17 mouse cellular contexts compared by ENCODE assay signal in the genomic region with DNA sequence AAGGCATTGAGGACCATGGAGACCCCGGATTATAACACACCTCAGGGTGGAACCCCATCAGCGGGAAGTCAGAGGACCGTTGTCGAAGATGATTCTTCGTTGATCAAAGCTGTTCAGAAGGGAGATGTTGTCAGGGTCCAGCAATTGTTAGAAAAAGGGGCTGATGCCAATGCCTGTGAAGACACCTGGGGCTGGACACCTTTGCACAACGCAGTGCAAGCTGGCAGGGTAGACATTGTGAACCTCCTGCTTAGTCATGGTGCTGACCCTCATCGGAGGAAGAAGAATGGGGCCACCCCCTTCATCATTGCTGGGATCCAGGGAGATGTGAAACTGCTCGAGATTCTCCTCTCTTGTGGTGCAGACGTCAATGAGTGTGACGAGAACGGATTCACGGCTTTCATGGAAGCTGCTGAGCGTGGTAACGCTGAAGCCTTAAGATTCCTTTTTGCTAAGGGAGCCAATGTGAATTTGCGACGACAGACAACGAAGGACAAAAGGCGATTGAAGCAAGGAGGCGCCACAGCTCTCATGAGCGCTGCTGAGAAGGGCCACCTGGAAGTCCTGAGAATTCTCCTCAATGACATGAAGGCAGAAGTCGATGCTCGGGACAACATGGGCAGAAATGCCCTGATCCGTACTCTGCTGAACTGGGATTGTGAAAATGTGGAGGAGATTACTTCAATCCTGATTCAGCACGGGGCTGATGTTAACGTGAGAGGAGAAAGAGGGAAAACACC. TPM values are rescaled to one million over a fixed set of nuclear protein-coding genes. Genes with fewer than 3 reads are reported as not detected.
A peak's percentile ranks its signal among the peaks of the same experiment; 100 is the strongest.
DNase-seq lines count a peak whose midpoint lies in the region; ATAC-seq and TF ChIP-seq lines count a peak whose summit lies in the region.
"Had no signal": no experiment of that assay in that cellular context is flagged by ENCODE, and none has a peak within 500 bp of the region (broad histone marks: within the 10 kb centered on the region; RNA-seq: fewer than 3 reads in every experiment).

No protein-coding gene starts in this region.

- no peak for TF ChIP-seq EP300 in liver, postnatal 0 days (IDR thresholded peaks at IDR 0.05; ENCODE audit: low read depth)
- no peak; the same call in 1 of the 2 replicates for TF ChIP-seq EP300 in lung, postnatal 0 days (IDR thresholded peaks at IDR 0.05)
- TF ChIP-seq EP300 in stomach, postnatal 0 days (optimal IDR thresholded peaks at IDR 0.05), result no peak

- H3K9me3 ChIP-seq in heart, embryonic 11.5 days (replicated peaks; ENCODE audit: control insufficient read depth, low read length), result no peaks in the 10 kb centered on the region
- H3K9me3 ChIP-seq in liver, postnatal 0 days (ENCODE audit: low read length), result no peaks in the 10 kb centered on the region
- H3K9me3 ChIP-seq in liver, embryonic 12.5 days (replicated peaks), result no peaks in the 10 kb centered on the region
- H3K9me3 ChIP-seq in lung, postnatal 0 days (ENCODE audit: low read length), result no peaks in the 10 kb centered on the region
- H3K9me3 ChIP-seq in stomach, postnatal 0 days (ENCODE audit: control insufficient read depth, low read length), result no peaks in the 10 kb centered on the region
- H3K9me3 ChIP-seq: embryonic facial prominence, embryonic 12.5 days; midbrain, embryonic 13.5 days; neural tube, embryonic 15.5 days had no signal

- no peaks in the 10 kb centered on the region for H3K36me3 ChIP-seq in heart, embryonic 11.5 days (ENCODE audit: control insufficient read depth, insufficient read depth, low read length)
- peaks cover 20% of the 10 kb centered on the region for H3K36me3 ChIP-seq in liver, postnatal 0 days (replicated peaks; ENCODE audit: insufficient read depth, low read length)
- H3K36me3 ChIP-seq in liver, embryonic 12.5 days, result peaks cover 13% of the 10 kb centered on the region; the same call in 1 of the 2 replicates
- H3K36me3 ChIP-seq in lung, postnatal 0 days (ENCODE audit: insufficient read depth, low read length), result no peaks in the 10 kb centered on the region
- H3K36me3 ChIP-seq in stomach, postnatal 0 days (ENCODE audit: control insufficient read depth, insufficient read depth, low read length), result peaks cover 2% of the 10 kb centered on the region; the same call in 1 of the 2 replicates

- ATAC-seq in heart, embryonic 11.5 days (replicated peaks; ENCODE audit: insufficient number of reproducible peaks, low FRiP score, low TSS enrichment), result no peak
- no peak for ATAC-seq in liver, postnatal 0 days
- no peak for ATAC-seq in liver, embryonic 12.5 days
- ATAC-seq in lung, postnatal 0 days, result 0 out of 2 replicates have a peak, but pooled peaks have one; percentile 4
- no peak for ATAC-seq in stomach, postnatal 0 days (ENCODE audit: low FRiP score, low TSS enrichment)
- ATAC-seq: midbrain, embryonic 13.5 days had no signal

- TF ChIP-seq CTCF in liver, postnatal 0 days (IDR thresholded peaks at IDR 0.05; ENCODE audit: low read depth), result no peak
- peak; percentile 38; the same call in 1 of the 2 replicates for TF ChIP-seq CTCF in lung, postnatal 0 days (IDR thresholded peaks at IDR 0.05)
- peak; percentile 18; the same call in 1 of the 2 replicates for TF ChIP-seq CTCF in stomach, postnatal 0 days (IDR thresholded peaks at IDR 0.05; ENCODE audit: low read depth)

- no peak overlapping the region for H3K9ac ChIP-seq in heart, embryonic 11.5 days (ENCODE audit: low read depth, low read length)
- no peak overlapping the region for H3K9ac ChIP-seq in liver, postnatal 0 days (replicated peaks)
- H3K9ac ChIP-seq in liver, embryonic 12.5 days, result no peak overlapping the region
- H3K9ac ChIP-seq in lung, postnatal 0 days (replicated peaks; ENCODE audit: low read depth), result no peak overlapping the region
- H3K9ac ChIP-seq in stomach, postnatal 0 days (ENCODE audit: low read length), result no peak overlapping the region; the same call in 1 of the 2 replicates
- H3K9ac ChIP-seq: embryonic facial prominence, embryonic 12.5 days; midbrain, embryonic 13.5 days; neural tube, embryonic 15.5 days had no signal

- 0 out of 2 replicates have a peak overlapping the region, but pooled peaks have one; percentile 8 for H3K4me2 ChIP-seq in heart, embryonic 11.5 days
- peak overlapping the region; percentile 85 for H3K4me2 ChIP-seq in liver, postnatal 0 days (ENCODE audit: low read depth, low read length)
- no peak overlapping the region for H3K4me2 ChIP-seq in liver, embryonic 12.5 days
- H3K4me2 ChIP-seq in lung, postnatal 0 days (replicated peaks; ENCODE audit: low read depth, low read length), result peak overlapping the region; percentile 12
- no peak overlapping the region for H3K4me2 ChIP-seq in stomach, postnatal 0 days (replicated peaks; ENCODE audit: low read depth)
- H3K4me2 ChIP-seq: embryonic facial prominence, embryonic 12.5 days; midbrain, embryonic 13.5 days; neural tube, embryonic 15.5 days had no signal

- no peak overlapping the region for H3K27ac ChIP-seq in heart, embryonic 11.5 days (ENCODE audit: low read depth, low read length)
- H3K27ac ChIP-seq in liver, postnatal 0 days (ENCODE audit: low read depth), result no peak overlapping the region
- H3K27ac ChIP-seq in liver, embryonic 12.5 days, result no peak overlapping the region
- H3K27ac ChIP-seq in lung, postnatal 0 days (ENCODE audit: low read length), result 0 out of 2 replicates have a peak overlapping the region, but pooled peaks have one; percentile 9
- no peak overlapping the region for H3K27ac ChIP-seq in stomach, postnatal 0 days (replicated peaks)
- H3K27ac ChIP-seq: embryonic facial prominence, embryonic 12.5 days; midbrain, embryonic 13.5 days; neural tube, embryonic 15.5 days had no signal

- 54% methylated on average over 25 of the region's 25 CpGs for WGBS in heart, embryonic 11.5 days (ENCODE audit: insufficient replicate concordance)
- WGBS in liver, postnatal 0 days (ENCODE audit: insufficient replicate concordance), result 80% methylated on average over 25 of the region's 25 CpGs
- WGBS in liver, embryonic 12.5 days (ENCODE audit: insufficient replicate concordance), result 67% methylated on average over 25 of the region's 25 CpGs
- 55% methylated on average over 25 of the region's 25 CpGs for WGBS in lung, postnatal 0 days
- WGBS in stomach, postnatal 0 days, result 66% methylated on average over 25 of the region's 25 CpGs

- H3K27me3 ChIP-seq in heart, embryonic 11.5 days (ENCODE audit: control insufficient read depth, insufficient read depth, low read length), result peaks cover 3% of the 10 kb centered on the region; the same call in 1 of the 2 replicates
- H3K27me3 ChIP-seq in liver, postnatal 0 days (ENCODE audit: insufficient read depth, low read length), result no peaks in the 10 kb centered on the region
- H3K27me3 ChIP-seq in liver, embryonic 12.5 days (replicated peaks), result no peaks in the 10 kb centered on the region
- H3K27me3 ChIP-seq in lung, postnatal 0 days (replicated peaks; ENCODE audit: insufficient read depth, low read length), result no peaks in the 10 kb centered on the region
- no peaks in the 10 kb centered on the region for H3K27me3 ChIP-seq in stomach, postnatal 0 days (ENCODE audit: control insufficient read depth, insufficient read depth, low read length)
- H3K27me3 ChIP-seq: embryonic facial prominence, embryonic 12.5 days; midbrain, embryonic 13.5 days; neural tube, embryonic 15.5 days had no signal

- 0 out of 2 replicates have a peak, but pooled peaks cover 2% of the 10 kb centered on the region for H3K4me1 ChIP-seq in heart, embryonic 11.5 days (ENCODE audit: control insufficient read depth, insufficient read depth, low read length)
- peaks cover 20% of the 10 kb centered on the region for H3K4me1 ChIP-seq in liver, postnatal 0 days (ENCODE audit: insufficient read depth)
- H3K4me1 ChIP-seq in liver, embryonic 12.5 days, result peaks cover 40% of the 10 kb centered on the region
- H3K4me1 ChIP-seq in lung, postnatal 0 days (ENCODE audit: insufficient read depth, low read depth, low read length), result peaks cover 8% of the 10 kb centered on the region; the same call in 1 of the 2 replicates
- no peaks in the 10 kb centered on the region for H3K4me1 ChIP-seq in stomach, postnatal 0 days (replicated peaks; ENCODE audit: control insufficient read depth, insufficient read depth)

- H3K4me3 ChIP-seq in heart, embryonic 11.5 days (ENCODE audit: low read depth, low read length), result no peak overlapping the region
- no peak overlapping the region for H3K4me3 ChIP-seq in liver, postnatal 0 days (ENCODE audit: low read depth, low read length)
- no peak overlapping the region for H3K4me3 ChIP-seq in liver, embryonic 12.5 days
- no peak overlapping the region for H3K4me3 ChIP-seq in lung, postnatal 0 days (ENCODE audit: low read depth, low read length)
- H3K4me3 ChIP-seq in stomach, postnatal 0 days (ENCODE audit: low read depth, low read length), result no peak overlapping the region
- H3K4me3 ChIP-seq: embryonic facial prominence, embryonic 12.5 days; midbrain, embryonic 13.5 days; neural tube, embryonic 15.5 days had no signal

- DNase-seq in heart, postnatal 4 days, result no peak
- DNase-seq in liver, postnatal 0 days, result no peak
- DNase-seq in lung, postnatal 0 days (ENCODE audit: low spot score), result peak; percentile 72
- DNase-seq in stomach, postnatal 0 days (ENCODE audit: low spot score), result no peak
- no peak for DNase-seq in natural killer cell, adult 2 months (ENCODE audit: low spot score in 2 of 2)
- no peak for DNase-seq in thymus, postnatal 14 days
- DNase-seq: adrenal gland, adult 8-10 months; B cell, adult 2 months; cerebellum, adult 18-20 months; cerebellum, postnatal 36 days; gastrocnemius, postnatal 25 days; thymus, adult 18-20 months had no signal

RNA-seq across cellular contexts. Expression of a gene that starts 4.7 kb away (rescaled TPM):
- polyA plus RNA-seq in heart, embryonic 11.5 days (2014; fragmentation: Nextera tagmentation; extraction: Ambion mirVana), result 9.3 and 9.7 TPM in 2 replicates
- total RNA-seq in heart, postnatal 4 days (2021), result 10 to 100 TPM; 20.5 to 21.1 TPM
- 13.9 and 15.7 TPM in 2 replicates for polyA plus RNA-seq in liver, postnatal 0 days (2015; fragmentation: Nextera tagmentation; extraction: Ambion mirVana)
- polyA plus RNA-seq in liver, embryonic 12.5 days (2016; fragmentation: Nextera tagmentation; extraction: Ambion mirVana), result 10.4 TPM in 2 replicates
- 13.1 and 16.6 TPM in 2 replicates for polyA plus RNA-seq in lung, postnatal 0 days (2015; fragmentation: Nextera tagmentation; extraction: Ambion mirVana)
- 11.8 TPM in 2 replicates for polyA plus RNA-seq in stomach, postnatal 0 days (2015; fragmentation: Nextera tagmentation; extraction: Ambion mirVana)

RNA-seq across cellular contexts. Expression of a gene that starts 13.7 kb away (rescaled TPM):
- polyA plus RNA-seq in heart, embryonic 11.5 days (2014; fragmentation: Nextera tagmentation; extraction: Ambion mirVana), result 1.0 and 1.7 TPM in 2 replicates
- total RNA-seq in heart, postnatal 4 days (2021), result 1 to 10 TPM; 3.1 to 4.6 TPM
- 15.8 and 22.9 TPM in 2 replicates for polyA plus RNA-seq in liver, postnatal 0 days (2015; fragmentation: Nextera tagmentation; extraction: Ambion mirVana)
- 0.57 and 0.81 TPM in 2 replicates for polyA plus RNA-seq in liver, embryonic 12.5 days (2016; fragmentation: Nextera tagmentation; extraction: Ambion mirVana)
- polyA plus RNA-seq in lung, postnatal 0 days (2015; fragmentation: Nextera tagmentation; extraction: Ambion mirVana), result 3.8 and 8.4 TPM in 2 replicates
- polyA plus RNA-seq in stomach, postnatal 0 days (2015; fragmentation: Nextera tagmentation; extraction: Ambion mirVana), result 2.3 and 2.7 TPM in 2 replicates

Comparison
In these comparisons a context has a peak if more than half of its experiments do, and no peak if none do; other contexts are left out.
1. H3K4me2 ChIP-seq: peak in heart, embryonic 11.5 days (single experiment), liver, postnatal 0 days (single experiment) and lung, postnatal 0 days (single experiment); none in liver, embryonic 12.5 days (single experiment) and stomach, postnatal 0 days (single experiment).